Mouse (Mus musculus): ENCODE measurements around the gene Necab3. TPM values are rescaled to one million over a fixed set of nuclear protein-coding genes. Genes with fewer than 3 reads are reported as not detected.

Gene Necab3
- polyA plus RNA-seq (2014; fragmentation: Illumina TruSeq; extraction: RNeasy Lipid Tissue Mini Kit (QIAGEN cat#74804); ENCODE audit: low replicate concordance), result not detected

DNA sequence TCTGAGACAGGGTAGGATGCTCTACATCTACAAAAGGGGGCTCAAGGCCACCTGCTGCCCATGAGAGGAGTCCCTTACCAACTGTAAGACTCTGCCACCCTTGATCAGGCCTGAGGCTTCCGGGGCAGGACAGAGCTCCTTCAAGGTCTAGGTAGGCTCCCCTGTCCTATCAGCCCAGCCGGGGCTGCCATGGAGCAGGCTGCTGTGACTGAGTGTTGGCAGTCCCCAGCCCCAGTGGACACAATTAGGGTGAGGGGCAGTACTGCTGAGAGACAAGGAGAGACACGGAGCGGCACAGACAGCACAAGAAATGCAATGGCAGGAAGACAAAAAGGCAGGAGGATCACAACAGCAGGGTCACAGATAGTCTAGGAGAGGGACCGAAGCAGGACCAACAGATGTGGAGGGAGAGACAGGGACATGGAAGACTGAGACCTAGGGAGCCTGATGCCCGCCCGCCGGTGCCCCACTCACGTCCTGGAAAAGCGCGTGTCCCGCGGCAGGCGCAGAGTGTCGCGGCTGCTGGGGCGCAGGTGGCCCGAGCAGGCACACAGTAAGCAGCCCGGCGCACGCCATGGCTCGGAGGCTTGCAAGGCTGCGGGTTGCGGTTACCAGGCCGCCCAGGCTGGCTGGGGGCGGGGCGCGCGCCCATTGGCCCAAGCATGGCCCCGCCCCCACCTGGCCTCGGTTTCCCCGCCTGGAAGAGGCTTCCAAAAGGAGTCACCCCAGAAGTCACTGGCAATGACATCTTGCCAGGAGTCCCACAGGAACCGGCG is at the start of gene Necab3:
Gene Necab3, minus strand, starts transcription at position 627 of the 776 bp plus-strand sequence.

DNA sequence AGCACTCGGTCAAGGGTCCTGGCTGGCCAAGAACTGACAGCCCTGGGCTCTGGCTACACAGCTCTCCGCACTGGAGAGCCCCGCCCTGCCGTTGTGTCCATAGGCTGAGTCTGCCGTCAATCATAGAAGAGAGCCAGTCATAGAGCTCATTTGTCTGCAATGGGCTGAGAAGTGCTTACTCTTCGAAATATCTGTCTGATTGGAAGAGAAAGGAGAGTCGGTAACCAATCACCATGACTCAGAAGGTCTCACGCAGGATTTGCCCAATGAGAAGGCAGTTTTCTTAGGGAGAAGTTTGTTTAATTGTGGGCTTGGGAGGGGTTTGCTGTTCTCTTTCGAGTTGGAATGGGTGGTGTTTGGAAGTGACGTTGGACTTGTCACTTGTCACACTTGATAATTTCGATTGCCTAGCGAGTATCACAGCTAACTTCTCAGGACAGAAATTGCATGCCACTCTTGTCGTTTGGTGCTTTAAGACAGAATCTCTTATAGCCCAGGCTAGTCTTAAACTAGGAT is 45.0 kb upstream of the Necab3 start, which contains the start of gene Pxmp4:
Gene Pxmp4, minus strand, starts transcription at position 71 of the 516 bp plus-strand sequence.

DNA sequence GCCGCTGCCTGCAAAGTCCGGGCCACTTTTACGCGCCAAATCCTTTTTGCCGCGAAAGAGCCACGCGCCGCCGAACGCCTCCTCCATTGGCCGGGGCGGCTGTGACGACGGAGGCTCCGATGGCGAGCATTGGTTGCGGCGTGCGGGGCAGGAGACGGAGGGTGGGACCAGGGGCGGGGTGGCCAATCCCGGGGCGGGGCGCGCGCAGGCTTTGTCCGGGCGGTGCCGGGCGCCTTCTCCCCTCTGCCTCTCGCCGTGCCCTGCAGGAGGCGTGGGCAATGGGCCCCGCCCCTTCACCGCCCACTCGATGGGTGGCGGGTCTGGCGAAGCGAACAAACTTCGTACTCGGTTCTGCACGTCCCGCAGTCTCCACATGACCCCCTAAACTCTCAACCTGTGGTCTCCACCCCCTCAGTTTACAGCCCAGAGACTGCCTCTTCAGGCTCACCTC is 11.2 kb upstream of the Necab3 start, which contains the start of gene E2f1:
Gene E2f1, minus strand, starts transcription at position 57 of the 451 bp plus-strand sequence.

DNA sequence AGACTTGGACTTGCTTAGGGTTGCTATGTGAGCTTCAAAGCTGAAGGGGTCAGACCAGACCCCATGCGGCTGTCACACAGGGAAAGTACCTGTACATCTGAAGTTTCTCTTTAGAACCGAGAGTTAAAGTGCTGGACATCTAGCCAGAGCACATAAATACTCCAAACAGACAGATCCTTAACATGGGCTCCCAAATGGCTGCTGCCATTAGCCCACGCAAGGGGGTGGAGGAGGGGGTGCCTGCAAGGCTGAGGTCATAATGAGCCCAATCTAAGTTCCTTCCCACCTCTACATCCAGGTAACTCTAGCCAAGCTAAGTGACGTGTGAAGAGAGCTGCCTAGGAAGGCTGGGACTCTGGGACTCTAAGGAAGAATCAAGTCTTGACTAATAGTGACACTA is 7.2 kb downstream of the Necab3 start, which contains the start of gene Actl10:
Gene Actl10, plus strand, starts transcription at position 301 of the 400 bp plus-strand sequence.

DNA sequence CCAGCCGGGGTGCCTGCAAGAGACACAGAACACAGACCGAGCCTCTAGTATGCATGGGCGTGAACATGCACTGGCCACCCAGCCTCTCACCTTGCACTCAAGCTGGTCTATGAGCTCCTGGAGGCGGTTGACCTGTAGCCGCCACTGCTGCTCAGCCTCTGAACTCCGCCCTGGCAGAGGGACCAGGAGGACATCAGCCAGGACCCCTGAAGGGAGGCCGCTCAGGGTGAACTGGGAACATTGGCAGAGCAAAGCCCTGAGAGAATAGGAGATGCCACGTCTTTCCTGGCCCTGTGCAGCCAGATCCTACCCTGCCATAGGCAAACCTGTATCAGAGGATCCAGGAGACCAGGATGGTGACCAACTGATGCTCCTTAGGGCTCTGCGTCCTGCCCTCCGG is 12.0 kb downstream of the Necab3 start, which contains the start of gene 1700003F12Rik:
Gene 1700003F12Rik, plus strand, starts transcription at position 375 of the 400 bp plus-strand sequence.

Other genes starting within 250 kb of the Necab3 start
- gene Cdk5rap1, start 185.9 kb downstream of the Necab3 start, polyA plus RNA-seq (2014; fragmentation: Illumina TruSeq; extraction: RNeasy Lipid Tissue Mini Kit (QIAGEN cat#74804); ENCODE audit: low replicate concordance), result 9.1 TPM
- not detected for gene Snta1, start 150.8 kb downstream of the Necab3 start, polyA plus RNA-seq (2014; fragmentation: Illumina TruSeq; extraction: RNeasy Lipid Tissue Mini Kit (QIAGEN cat#74804); ENCODE audit: low replicate concordance)
- 9.2 TPM for gene Cbfa2t2, start 122.4 kb downstream of the Necab3 start, polyA plus RNA-seq (2014; fragmentation: Illumina TruSeq; extraction: RNeasy Lipid Tissue Mini Kit (QIAGEN cat#74804); ENCODE audit: low replicate concordance)
- not detected for gene 1700003F12Rik, start 11.8 kb downstream of the Necab3 start, polyA plus RNA-seq (2014; fragmentation: Illumina TruSeq; extraction: RNeasy Lipid Tissue Mini Kit (QIAGEN cat#74804); ENCODE audit: low replicate concordance)
- gene Actl10, start 7.1 kb downstream of the Necab3 start, polyA plus RNA-seq (2014; fragmentation: Illumina TruSeq; extraction: RNeasy Lipid Tissue Mini Kit (QIAGEN cat#74804); ENCODE audit: low replicate concordance), result not detected
- not detected for gene E2f1, start 11.0 kb upstream of the Necab3 start, polyA plus RNA-seq (2014; fragmentation: Illumina TruSeq; extraction: RNeasy Lipid Tissue Mini Kit (QIAGEN cat#74804); ENCODE audit: low replicate concordance)
- 8.1 TPM for gene Pxmp4, start 44.8 kb upstream of the Necab3 start, polyA plus RNA-seq (2014; fragmentation: Illumina TruSeq; extraction: RNeasy Lipid Tissue Mini Kit (QIAGEN cat#74804); ENCODE audit: low replicate concordance)
- not detected for gene Zfp341, start 54.4 kb upstream of the Necab3 start, polyA plus RNA-seq (2014; fragmentation: Illumina TruSeq; extraction: RNeasy Lipid Tissue Mini Kit (QIAGEN cat#74804); ENCODE audit: low replicate concordance)
- not detected for gene 4930519P11Rik, start 54.5 kb upstream of the Necab3 start, polyA plus RNA-seq (2014; fragmentation: Illumina TruSeq; extraction: RNeasy Lipid Tissue Mini Kit (QIAGEN cat#74804); ENCODE audit: low replicate concordance)
- gene Chmp4b, start 92.8 kb upstream of the Necab3 start, polyA plus RNA-seq (2014; fragmentation: Illumina TruSeq; extraction: RNeasy Lipid Tissue Mini Kit (QIAGEN cat#74804); ENCODE audit: low replicate concordance), result 57.0 TPM
- not detected for gene Gm14214, start 211.1 kb upstream of the Necab3 start, polyA plus RNA-seq (2014; fragmentation: Illumina TruSeq; extraction: RNeasy Lipid Tissue Mini Kit (QIAGEN cat#74804); ENCODE audit: low replicate concordance)
- 96.0 TPM for gene Raly, start 232.2 kb upstream of the Necab3 start, polyA plus RNA-seq (2014; fragmentation: Illumina TruSeq; extraction: RNeasy Lipid Tissue Mini Kit (QIAGEN cat#74804); ENCODE audit: low replicate concordance)
- not detected for gene a, start 232.5 kb upstream of the Necab3 start, polyA plus RNA-seq (2014; fragmentation: Illumina TruSeq; extraction: RNeasy Lipid Tissue Mini Kit (QIAGEN cat#74804); ENCODE audit: low replicate concordance)